Mouse (Mus musculus) bone marrow, adult 2 months (tissue): ENCODE data around the gene Trim46.

ENCODE experiments used
- CTCF ChIP-seq: fragments of 200-500 bp; IDR thresholded peaks from 2 replicates; pipeline ENCODE4 v1.5.1; 2011; ENCODE audit warnings: low read length, control low read depth; ENCODE audit not compliant: control insufficient read depth, insufficient read depth
- POLR2A ChIP-seq: fragments of 200-500 bp; IDR thresholded peaks from 2 replicates; pipeline ENCODE4 v1.6.1; 2011; ENCODE audit warnings: low read depth, mild to moderate bottlenecking, control low read depth, low read length, borderline replicate concordance; ENCODE audit not compliant: control insufficient read depth

GRCm38 (mm10) chr3:89225321-89225815 is 20.7 kb downstream of the Trim46 start:
- TF ChIP-seq POLR2A (no peak), CTCF (no peak)
